Mouse (Mus musculus) yolk sac, embryonic 10.5 days (tissue): ENCODE measurements at regions not wholly inside any gene's neighbourhood (a gene's known extent, or its start where the extent isn't known, plus 50 kb on each side); places are given as distances from the start of the nearest gene placed in this dataset.
A peak's percentile ranks its signal among the peaks of the same experiment; 100 is the strongest.

Source experiments
- DNase-seq: peaks from one replicate; pipeline ENCODE4 v3.0.0-alpha.2; 2017; ENCODE audit warnings: low spot score

DNA sequence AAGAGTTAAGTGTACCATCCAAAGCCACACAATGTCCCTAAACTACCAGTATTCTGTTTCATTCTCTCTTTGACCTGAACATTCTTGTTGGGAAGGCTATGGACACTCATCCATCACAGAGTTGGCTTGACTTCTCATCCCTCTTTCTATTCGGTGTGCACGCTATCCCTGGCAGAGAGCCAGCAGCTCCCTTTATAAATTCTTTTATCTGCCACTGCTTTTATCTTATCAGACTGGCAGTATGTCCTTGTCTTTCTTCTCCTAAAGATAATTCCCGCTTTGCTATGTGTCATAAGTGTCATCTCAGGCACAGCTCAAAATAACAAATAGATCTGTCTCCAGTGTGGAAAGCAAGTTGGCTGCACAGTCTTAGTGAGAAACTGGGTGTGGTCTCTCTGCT, 106.6 kb upstream of the Lipc start:
- DNase-seq: no peak

DNA sequence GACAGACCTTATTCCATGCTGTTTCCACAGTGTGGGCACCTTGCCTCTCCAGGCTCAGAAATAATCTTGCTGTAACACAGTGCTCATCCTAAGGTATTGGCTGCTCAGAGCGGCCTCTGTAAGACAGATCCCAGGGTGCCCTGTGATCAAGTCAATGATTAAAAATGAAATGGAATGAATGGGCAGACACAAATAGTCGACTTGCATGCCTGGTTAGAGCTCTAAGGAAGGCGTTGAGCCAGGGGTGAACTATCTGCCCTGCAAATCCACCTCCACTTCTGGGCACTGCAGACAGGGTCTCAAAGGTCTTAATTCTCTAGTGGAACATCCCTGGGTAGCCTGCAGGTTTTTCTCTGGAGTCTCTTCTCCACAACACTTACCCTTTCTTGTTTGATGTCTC, 104.8 kb upstream of the Lipc start:
- no peak for DNase-seq

DNA sequence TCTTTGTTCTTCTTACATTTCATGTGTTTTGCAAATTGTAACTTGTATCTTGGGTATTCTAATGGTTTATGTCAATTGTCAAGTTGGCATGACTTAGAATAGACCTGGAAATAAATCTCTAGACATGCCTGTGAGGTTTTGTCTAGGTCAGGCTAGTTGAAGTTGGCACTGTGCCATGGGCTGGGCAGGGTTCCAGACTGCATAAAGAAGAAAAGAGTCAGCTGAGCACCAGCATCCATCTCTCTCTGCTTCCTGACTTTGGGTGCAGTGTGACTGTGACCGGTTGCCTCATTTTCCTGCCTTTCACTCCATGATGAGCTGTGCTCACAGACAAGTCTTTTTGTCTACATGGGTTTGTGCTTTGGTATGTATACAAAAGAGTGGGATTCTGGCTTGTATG, 91.9 kb upstream of the Lipc start:
- DNase-seq: no peak

DNA sequence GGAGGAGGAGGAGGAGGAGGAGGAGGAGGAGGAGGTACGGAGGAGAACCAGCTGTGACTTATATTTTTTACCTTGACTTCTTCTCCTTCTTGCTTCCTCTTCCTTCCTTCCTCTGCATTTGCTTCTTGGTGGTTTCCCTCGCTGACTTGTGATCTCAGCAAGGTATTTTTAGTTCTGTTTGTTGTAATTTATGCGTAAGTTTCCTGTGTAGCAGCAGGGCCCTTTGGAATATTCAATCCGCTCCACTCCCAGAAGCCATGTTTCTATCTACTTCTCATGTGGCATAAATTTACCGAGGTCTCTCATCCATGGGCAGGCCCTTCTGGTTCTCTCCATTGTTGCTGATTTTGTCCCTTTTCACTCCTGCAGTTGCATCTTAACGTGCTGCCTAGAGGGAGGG, 83.3 kb upstream of the Lipc start:
- no peak for DNase-seq

DNA sequence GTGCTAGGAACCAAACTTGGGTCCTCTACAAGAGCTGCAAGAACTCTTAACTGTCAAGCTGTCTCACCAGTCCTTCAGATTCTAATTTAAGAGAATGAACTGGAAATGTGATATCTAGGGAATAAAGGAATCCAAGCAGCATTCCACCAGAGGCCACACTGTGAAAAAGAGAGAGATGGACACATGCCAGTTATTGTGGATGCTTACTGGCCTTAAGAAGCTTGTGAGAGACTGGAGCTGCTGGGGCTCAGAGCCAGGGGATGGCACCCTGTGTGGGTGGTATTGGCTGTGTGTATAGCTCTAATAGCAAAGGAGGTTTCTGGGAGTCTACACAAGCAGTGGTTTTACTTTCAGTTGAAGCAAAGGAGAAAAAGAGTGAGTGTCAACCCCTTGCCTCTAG, 80.1 kb upstream of the Lipc start:
- no peak for DNase-seq

DNA sequence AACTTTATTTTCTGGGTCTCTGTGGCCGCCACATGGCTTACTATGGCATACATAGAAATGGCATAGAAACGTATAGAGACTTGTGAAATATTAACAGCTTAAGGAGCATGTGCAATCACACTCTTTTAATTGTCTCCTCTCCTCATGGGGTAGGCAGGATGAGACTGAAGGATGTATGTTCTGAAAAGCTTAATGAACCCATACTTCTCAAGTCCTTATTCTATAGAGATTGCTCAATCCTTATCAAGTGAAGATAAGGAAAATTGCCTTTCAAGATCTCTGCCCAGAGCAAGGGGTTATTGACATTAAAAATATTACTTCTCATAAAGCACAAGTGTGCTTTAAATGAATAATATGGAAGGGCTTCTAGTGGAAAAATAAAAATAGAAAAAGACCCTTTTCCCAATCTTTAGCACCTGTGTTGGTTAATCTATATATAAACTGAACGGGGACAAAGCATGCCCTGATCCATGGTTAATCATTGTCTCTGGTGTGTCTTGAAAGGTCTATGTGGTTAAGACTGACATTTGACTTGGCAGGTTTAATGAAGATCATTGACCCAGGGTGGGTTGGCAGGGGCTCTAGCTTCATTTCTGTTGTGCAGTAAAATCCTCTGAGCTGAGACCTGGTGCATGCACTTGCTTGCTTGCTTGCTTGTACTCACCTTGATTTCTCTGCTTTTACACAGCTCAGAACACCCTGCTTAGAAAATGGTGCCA, 78.3 kb upstream of the Lipc start:
- peak; percentile 10 for DNase-seq

DNA sequence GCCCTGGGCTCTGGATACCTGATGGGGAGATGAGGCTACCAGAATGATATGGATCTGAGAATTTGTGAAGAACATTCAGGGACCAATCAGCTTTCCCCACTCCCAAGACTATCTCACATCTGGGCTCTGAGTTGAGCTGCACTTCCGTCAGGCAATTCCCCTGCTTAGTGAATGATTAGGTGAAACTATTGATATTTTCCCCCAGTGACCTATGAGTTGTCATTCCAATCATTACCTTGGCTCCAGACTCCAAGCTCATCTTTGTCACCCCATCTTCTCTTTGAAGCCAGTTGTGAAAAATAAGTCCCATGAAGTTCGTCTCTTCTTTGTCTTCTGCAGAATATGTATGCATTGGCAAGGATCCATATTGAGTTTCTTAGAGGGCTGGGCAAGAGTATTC, 76.1 kb upstream of the Lipc start:
- no peak for DNase-seq

DNA sequence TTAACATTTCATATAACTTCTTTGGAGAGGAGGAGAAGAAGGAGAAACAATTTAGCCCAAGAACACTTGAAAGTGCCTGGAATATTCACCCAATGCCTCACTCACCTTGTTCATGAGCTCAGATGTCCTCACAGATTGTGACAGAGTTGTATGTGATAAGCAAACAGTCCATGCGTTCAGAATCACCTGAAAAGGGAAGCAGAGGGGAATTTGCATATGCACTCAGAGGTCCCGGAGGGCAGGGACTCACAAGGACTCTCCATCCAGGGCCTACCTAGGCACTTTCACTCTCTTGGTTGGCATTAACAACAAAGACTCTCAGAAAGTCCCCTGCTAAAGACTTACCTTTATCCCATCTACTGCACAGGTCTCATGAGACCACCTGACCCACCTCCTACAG, 75.6 kb upstream of the Lipc start:
- no peak for DNase-seq

DNA sequence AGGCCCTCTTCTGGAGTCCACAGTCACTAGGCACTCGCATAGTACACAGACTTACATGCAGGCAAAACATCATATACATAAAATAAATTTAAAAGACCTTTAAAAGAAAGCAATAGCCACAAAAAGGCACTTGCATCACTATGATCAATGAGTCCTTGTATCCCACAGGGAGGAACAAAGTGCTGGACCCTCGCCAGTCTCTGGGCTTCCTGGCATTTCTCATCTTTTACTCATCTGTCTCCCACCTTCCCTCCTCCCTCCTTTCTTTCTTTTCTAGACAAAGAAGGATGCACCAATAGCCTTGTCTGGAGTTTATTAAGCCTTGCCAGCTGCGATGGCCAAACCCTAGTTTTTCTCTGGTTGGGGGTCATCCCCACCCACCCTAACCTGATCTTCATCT, 73.2 kb upstream of the Lipc start:
- DNase-seq: no peak

DNA sequence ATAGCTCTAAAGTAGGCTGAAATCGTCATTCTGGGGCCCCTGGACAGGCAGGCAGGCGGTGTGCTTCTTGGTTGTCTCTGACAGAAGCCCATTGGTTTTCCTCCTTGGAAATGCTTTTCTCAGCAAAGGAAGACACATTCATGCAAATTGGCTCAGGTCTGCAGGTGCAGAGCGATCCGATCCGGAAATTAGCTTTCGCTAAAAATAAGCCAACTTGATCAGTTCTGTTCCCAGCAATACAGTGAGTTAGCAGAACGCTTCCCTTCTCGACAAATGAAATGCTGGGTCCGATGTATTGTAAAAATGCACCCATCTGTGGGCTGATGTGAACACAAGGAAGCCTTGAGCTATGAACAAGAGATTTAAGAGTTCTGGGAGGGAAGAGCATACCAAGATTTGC, 66.2 kb upstream of the Lipc start:
- no peak for DNase-seq

DNA sequence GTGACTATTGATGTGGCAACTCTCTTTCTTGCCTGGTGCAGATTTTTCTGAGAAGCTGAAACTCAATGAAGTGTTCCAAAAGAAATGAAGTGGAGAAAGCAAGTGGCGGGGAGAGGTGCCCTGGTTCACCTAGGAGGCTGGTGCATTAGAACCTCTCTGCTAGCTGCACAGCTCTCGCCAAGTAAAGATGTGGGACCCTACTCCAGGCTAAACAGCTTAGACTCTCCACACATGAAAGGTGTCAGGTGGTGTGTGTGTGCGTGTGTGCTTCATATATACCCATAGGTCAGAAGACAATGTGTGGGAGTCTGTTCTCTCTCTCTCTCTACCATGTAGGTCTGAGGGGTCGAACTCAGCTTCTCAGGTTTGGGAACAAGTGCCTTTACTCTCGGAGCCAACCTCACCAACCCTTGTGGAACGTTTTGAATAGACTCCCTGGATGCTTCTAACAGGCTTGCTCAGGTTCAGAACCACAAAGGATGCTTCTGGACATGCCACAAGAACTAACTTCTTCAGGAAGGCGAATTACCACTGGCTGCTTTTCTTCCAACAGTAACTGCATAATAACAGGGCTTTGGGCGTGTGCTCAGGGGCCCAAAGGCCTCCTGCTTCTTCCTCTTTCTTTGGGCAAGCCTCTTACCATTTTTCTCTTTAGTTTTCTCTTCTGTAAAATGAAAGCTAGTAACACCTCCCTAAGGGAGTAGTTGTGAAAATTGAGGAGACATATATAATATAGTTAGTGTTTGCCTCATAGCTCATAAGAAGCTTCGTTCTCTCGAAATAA, 65.6 kb upstream of the Lipc start:
- DNase-seq: no peak

DNA sequence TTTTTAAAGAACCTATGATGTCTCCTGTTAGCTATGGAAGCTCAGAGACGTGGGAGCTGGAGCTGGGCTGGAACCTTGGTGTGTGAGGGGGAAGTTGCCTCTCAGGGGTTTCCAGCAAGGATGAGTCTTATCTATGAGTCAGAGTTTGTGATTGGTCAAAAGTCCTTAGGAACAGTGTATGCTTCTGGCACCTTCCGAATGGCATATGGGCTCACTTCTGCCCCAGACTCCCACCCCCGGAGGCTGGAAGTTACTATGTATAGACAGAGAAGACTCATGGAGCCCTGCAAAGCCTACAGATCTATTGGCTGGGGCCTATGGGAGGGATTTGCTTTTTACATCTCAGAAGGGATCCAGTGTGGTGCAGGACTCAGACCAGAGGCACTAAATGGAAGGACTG, 63.9 kb upstream of the Lipc start:
- DNase-seq: no peak

DNA sequence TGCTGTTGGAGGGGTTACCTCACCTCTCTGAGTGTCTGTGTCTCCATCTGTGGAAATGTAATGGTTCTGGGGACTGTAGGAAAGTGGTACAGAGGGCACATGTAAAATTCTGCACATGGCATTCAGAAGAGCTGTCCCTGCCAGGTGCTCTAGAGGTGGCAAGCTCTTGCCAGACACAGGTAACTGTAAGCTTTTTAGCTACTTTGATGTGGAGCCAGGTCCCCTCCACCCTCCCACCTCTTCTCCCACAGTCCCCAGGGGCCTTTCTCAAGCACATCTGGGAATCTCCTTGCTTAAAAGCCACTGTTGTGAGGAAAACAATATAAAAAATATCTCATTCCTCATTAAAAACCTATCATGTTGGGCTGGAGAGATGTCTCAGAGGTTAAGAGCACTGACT, 63.4 kb upstream of the Lipc start:
- DNase-seq: no peak

DNA sequence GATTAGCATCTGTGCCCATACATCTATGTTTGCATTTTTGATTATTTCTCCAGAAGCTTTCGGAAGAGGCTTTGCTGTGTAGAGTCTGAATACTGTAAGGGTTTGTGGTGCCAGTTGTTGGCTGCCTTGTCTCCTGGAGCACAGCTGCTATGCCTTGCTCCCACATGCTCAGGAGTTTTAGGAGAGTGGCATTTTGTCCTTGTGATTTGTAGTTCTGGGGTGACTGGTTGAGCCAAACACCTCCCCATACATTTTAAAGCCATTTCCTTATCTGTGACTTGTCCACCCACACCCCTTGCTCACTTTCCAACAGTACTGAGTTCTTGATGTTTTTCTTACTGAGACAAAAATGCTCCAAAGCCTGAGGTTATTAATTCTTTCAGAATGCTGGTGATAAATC, 60.4 kb upstream of the Lipc start:
- DNase-seq: no peak

DNA sequence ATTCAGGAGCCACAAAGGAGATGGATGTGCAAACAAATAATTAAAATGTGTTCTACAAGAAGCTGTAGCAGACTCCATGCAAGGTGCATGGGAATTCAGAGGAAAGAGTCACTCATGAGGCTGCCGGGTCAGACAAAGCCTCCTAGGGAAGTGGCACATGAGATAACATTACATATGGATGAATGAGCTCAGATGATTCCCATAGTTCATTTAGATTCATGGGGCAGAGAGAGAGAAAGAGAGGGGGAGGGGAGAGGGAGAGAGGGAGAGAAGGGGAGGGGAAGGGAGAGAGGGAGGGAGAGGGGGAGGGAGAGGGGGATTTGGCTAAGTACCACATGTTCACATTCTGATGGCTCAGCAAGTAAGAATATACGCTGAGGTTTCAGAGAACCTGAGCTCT, 52.6 kb upstream of the Lipc start:
- DNase-seq: no peak
